Comparison of ENCODE assay signal across 30 mouse cellular contexts in the genomic region with DNA sequence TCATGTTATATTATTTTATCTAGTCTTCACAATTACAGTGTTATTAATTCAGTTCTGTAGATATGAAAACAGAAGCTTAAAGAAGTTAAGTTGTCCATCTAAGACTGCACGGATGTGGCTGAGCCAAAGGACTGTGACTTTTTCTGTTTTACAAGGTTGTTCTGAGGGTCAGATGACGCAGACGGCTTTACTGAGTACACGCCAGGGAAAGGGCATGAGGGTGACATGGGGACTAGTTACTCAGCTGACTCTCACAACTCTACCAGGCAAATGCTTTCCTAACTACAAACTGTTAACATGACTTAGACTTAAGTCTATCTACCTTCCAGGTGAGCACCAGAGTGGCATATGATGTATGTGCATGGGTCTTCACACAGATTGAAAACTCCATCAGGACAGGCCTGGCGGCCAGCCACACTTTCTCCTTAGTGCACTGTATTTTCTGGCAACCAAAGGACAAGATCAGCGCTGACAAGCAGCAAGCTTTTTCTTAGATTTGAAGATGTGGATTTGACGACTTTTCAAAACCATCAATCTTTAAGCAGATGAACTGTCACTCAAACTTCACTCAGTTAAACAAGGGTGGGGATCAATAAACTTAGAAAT. TPM values are rescaled to one million over a fixed set of nuclear protein-coding genes. Genes with fewer than 3 reads are reported as not detected.
A peak's percentile ranks its signal among the peaks of the same experiment; 100 is the strongest.
DNase-seq lines count a peak whose midpoint lies in the region; ATAC-seq and TF ChIP-seq lines count a peak whose summit lies in the region.
"Had no signal": no experiment of that assay in that cellular context is flagged by ENCODE, and none has a peak within 500 bp of the region (broad histone marks: within the 10 kb centered on the region; RNA-seq: fewer than 3 reads in every experiment).

No protein-coding gene starts in this region.

- H3K36me3 ChIP-seq in hindbrain, embryonic 12.5 days, result peaks cover 2% of the 10 kb centered on the region; the same call in 1 of the 2 replicates
- H3K36me3 ChIP-seq: forebrain, embryonic 10.5 days; heart, embryonic 12.5 days; heart, embryonic 15.5 days; hindbrain, embryonic 10.5 days had no signal

- intact Hi-C loops in left cerebral cortex, postnatal 4 days (cut with DNase I), result no loop called here
- intact Hi-C loops in left cerebral cortex, adult 2 months (cut with DNase I), result no loop called here

- H3K27me3 ChIP-seq in hindbrain, embryonic 12.5 days, result no peaks in the 10 kb centered on the region
- H3K27me3 ChIP-seq: forebrain, embryonic 13.5 days; heart, embryonic 12.5 days; heart, embryonic 15.5 days had no signal

- H3K9ac ChIP-seq in hindbrain, embryonic 12.5 days, result no peak overlapping the region
- H3K9ac ChIP-seq: forebrain, embryonic 13.5 days; heart, embryonic 12.5 days; heart, embryonic 15.5 days; hindbrain, embryonic 14.5 days had no signal

- no peak overlapping the region for H3K4me3 ChIP-seq in left cerebral cortex, adult 2 months
- H3K4me3 ChIP-seq in hindbrain, embryonic 12.5 days, result no peak overlapping the region
- H3K4me3 ChIP-seq: forebrain, embryonic 10.5 days; forebrain, embryonic 13.5 days; gastrocnemius, adult 2 months; heart, embryonic 12.5 days; heart, embryonic 15.5 days; hindbrain, embryonic 10.5 days had no signal

- no peak overlapping the region for H3K4me2 ChIP-seq in hindbrain, embryonic 12.5 days (replicated peaks)
- H3K4me2 ChIP-seq: forebrain, embryonic 13.5 days; heart, embryonic 12.5 days; heart, embryonic 15.5 days; hindbrain, embryonic 14.5 days had no signal

- H3K4me1 ChIP-seq in hindbrain, embryonic 12.5 days, result no peaks in the 10 kb centered on the region
- H3K4me1 ChIP-seq: forebrain, embryonic 10.5 days; forebrain, embryonic 13.5 days; heart, embryonic 12.5 days; heart, embryonic 15.5 days; hindbrain, embryonic 10.5 days had no signal

- H3K27ac ChIP-seq in left cerebral cortex, adult 2 months, result no peak overlapping the region
- no peak overlapping the region for H3K27ac ChIP-seq in hindbrain, embryonic 12.5 days
- H3K27ac ChIP-seq: forebrain, embryonic 10.5 days; forebrain, embryonic 13.5 days; gastrocnemius, adult 2 months; heart, embryonic 15.5 days; hindbrain, embryonic 10.5 days; hindbrain, embryonic 14.5 days; hindbrain, postnatal 0 days had no signal

- 90% methylated on average over 7 of the region's 7 CpGs for WGBS in hindbrain, embryonic 12.5 days

- peak; percentile 80 to 91 for DNase-seq in adrenal gland, adult (ENCODE audit: inconsistent age in 2 of 2, low spot score in 1 of 2)
- no peak for DNase-seq in adrenal gland, postnatal 4 days (ENCODE audit: low spot score in 2 of 2)
- peak; percentile 45 for DNase-seq in left cerebral cortex, postnatal 4 days
- no peak for DNase-seq in left cerebral cortex, adult 2 months (ENCODE audit: extremely low spot score in 1 of 2, low spot score in 2 of 2)
- DNase-seq in adrenal gland, postnatal 14 days, result peak; percentile 66
- DNase-seq in thymus, adult 18-20 months, result no peak
- no peak for DNase-seq in right cerebral cortex, adult 2 months (ENCODE audit: low spot score in 2 of 2)
- DNase-seq: cerebellum, adult 11-12 months; cerebellum, adult 9-11 months; gastrocnemius, adult 2 months; gastrocnemius, postnatal 14 days; heart, adult 18-20 months; heart, postnatal 10 days; heart, postnatal 36 days; kidney, adult 18-20 months had no signal

- TF ChIP-seq CTCF in left cerebral cortex, adult 2 months (IDR thresholded peaks at IDR 0.05), result no peak

- H3K9me3 ChIP-seq in hindbrain, embryonic 12.5 days (replicated peaks), result no peaks in the 10 kb centered on the region
- H3K9me3 ChIP-seq: forebrain, embryonic 10.5 days; forebrain, embryonic 13.5 days; heart, embryonic 12.5 days; heart, embryonic 15.5 days; hindbrain, embryonic 10.5 days had no signal

- ATAC-seq in hindbrain, embryonic 12.5 days (ENCODE audit: low FRiP score), result no peak
- ATAC-seq: activated CD4-positive, CD25-positive, alpha-beta regulatory T cell, adult 4 months; forebrain, embryonic 13.5 days; forebrain, embryonic 16.5 days; hindbrain, postnatal 0 days; inflammation-experienced regulatory T-cells, adult 6 months; intestine, embryonic 16.5 days had no signal

RNA-seq across cellular contexts. Expression of gene Gm12117, which starts 42.6 kb away (rescaled TPM):
- 1 to 10 TPM in 1 of 2 experiments, under 1 TPM in 1; 0.34 to 1.0 TPM for total RNA-seq in adrenal gland, postnatal 4 days (2021)
- under 1 TPM; 0.74 to 0.92 TPM for total RNA-seq in left cerebral cortex, postnatal 4 days (2021)
- total RNA-seq in left cerebral cortex, adult 2 months (2021), result under 1 TPM in 1 of 2 experiments, not detected in 1; 0.72 TPM
- not detected in 2 replicates for total RNA-seq in adrenal gland, postnatal 14 days (2021)
- not detected in 2 replicates for polyA plus RNA-seq in hindbrain, embryonic 12.5 days (2016; fragmentation: Nextera tagmentation; extraction: Ambion mirVana)
- total RNA-seq: gastrocnemius, adult 2 months; gastrocnemius, postnatal 14 days; heart, adult 18-20 months; heart, postnatal 10 days; heart, postnatal 36 days; hindbrain, postnatal 0 days had no signal
- polyA plus RNA-seq: activated CD4-positive, CD25-positive, alpha-beta regulatory T cell, adult 4 months; embryonic facial prominence, embryonic 11.5 days; embryonic facial prominence, embryonic 14.5 days; forebrain, embryonic 10.5 days; forebrain, embryonic 13.5 days; forebrain, embryonic 16.5 days; gonadal fat pad, adult 2 months; heart, embryonic 12.5 days; heart, embryonic 15.5 days; hindbrain, embryonic 10.5 days; hindbrain, embryonic 14.5 days; hindbrain, postnatal 0 days; inflammation-experienced regulatory T-cells, adult 6 months; intestine, embryonic 16.5 days had no signal

Comparison
In these comparisons a context has a peak if more than half of its experiments do, and no peak if none do; other contexts are left out.
1. DNase-seq: peak in adrenal gland, adult (2 of 2), left cerebral cortex, postnatal 4 days (single experiment) and adrenal gland, postnatal 14 days (single experiment); none in adrenal gland, postnatal 4 days (0 of 2), left cerebral cortex, adult 2 months (0 of 2), thymus, adult 18-20 months (0 of 2) and right cerebral cortex, adult 2 months (0 of 2).